Mouse (Mus musculus): ENCODE measurements around the gene Ankrd34b. TPM values are rescaled to one million over a fixed set of nuclear protein-coding genes. Genes with fewer than 3 reads are reported as not detected.
A peak's percentile ranks its signal among the peaks of the same experiment; 100 is the strongest.

Gene Ankrd34b
- total RNA-seq (2021): 10 to 100 TPM; 16.3 to 18.1 TPM
- long read RNA-seq, experiment 1, full-length matches to known transcripts: 1 of 1 reads
- long read RNA-seq, experiment 1, partial matches to known transcripts: 0 of 1 reads
- long read RNA-seq, experiment 1, other reads (novel, unspliced or antisense): 0 of 1 reads
- long read RNA-seq, experiment 2: 0 reads

- intact Hi-C loops (cut with DNase I): loop anchor here (5.0 kb wide), 1 partner anchor 69 kb away; the partner anchor contains the start of gene Msh3
- peak in 1 of 2 experiments; percentile 37 for DNase-seq (ENCODE audit: low spot score in 2 of 2)
Measured at GRCm38 (mm10) chr13:92425758-92426264, at the start of gene Ankrd34b. TSS of gene Ankrd34b (plus strand) at chr13:92425896.

- intact Hi-C loops (cut with DNase I): no loop called here
- DNase-seq (ENCODE audit: low spot score in 2 of 2): no peak
Measured at GRCm38 (mm10) chr13:92387367-92387766, 38.3 kb upstream of the Ankrd34b start.

DNA sequence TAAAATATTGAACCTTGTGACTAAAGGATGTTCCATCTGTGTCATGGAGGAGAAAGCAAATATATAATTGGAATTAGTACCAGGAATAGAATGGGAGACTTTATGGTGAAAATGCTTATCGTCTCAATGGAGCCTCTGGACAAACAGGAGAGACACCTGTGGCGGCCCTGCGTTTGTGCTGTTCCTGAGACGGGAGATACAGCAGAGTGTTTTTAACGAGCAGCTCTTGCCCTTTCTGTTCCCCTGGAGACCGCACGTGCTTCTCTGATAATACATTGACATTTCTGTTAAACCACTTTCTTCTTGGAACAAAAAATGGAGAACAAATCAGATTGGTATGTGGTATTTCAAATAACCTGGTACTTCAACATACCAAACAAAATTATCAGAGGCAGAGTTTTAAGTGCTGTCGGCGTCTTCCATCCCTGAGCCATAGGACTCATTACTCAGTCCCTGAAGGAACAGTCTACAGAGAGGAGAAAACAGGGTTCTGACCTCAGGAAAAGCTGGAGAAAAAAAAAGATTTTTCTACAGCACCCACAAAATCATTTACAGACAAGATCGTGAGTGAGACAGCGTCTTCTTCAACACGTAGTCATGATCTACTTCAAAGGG, 32.5 kb upstream of the Ankrd34b start:
- intact Hi-C loops (cut with DNase I): no loop called here
- no peak for DNase-seq (ENCODE audit: low spot score in 2 of 2)

- intact Hi-C loops (cut with DNase I): no loop called here
- DNase-seq (ENCODE audit: low spot score in 2 of 2): no peak
Measured at GRCm38 (mm10) chr13:92398491-92399384, 27.0 kb upstream of the Ankrd34b start.

GRCm38 (mm10) chr13:92402063-92402462, 23.6 kb upstream of the Ankrd34b start:
- no peak for DNase-seq (ENCODE audit: low spot score in 2 of 2)
- intact Hi-C loops (cut with DNase I): no loop called here

DNA sequence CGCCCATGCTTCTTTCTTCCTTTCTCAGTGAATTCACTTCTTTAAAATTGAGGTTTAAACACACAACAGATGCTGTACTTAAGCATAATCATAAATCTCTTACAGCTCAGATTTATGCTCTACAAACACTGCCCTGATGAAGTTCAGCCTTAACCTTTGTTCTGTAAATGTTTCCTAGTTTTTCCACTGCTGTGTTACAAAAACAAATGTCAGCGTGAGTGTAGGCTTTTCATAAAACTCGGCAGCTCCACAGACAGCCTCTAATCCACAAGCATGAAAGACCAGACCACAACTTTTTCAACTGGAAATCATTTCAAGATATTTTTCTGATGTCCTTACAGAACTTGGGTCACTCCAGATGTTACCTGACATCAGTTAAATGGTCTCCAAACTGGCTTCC, 22.2 kb upstream of the Ankrd34b start:
- intact Hi-C loops (cut with DNase I): no loop called here
- DNase-seq (ENCODE audit: low spot score in 2 of 2): no peak

- intact Hi-C loops (cut with DNase I): no loop called here
- DNase-seq (ENCODE audit: low spot score in 2 of 2): no peak
Measured at GRCm38 (mm10) chr13:92410486-92410885, 15.2 kb upstream of the Ankrd34b start.

DNA sequence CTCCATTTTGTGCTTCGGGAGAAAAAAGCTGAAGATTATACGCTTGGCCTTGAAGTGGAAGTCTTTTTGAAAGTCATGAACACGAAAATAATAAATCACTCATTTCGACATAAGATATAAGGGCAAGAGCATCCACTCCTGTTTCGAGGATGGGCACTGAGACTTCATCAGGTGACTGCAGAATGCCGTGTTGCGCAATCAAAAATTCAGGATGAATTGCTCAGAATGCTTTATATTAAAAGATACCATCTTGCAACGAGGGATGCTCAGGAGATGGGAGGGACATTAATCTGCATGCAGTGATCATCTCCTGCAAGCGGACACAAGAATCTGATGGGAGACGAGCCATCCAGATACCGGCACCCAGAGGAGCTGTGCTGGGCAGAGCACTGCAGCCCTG, 6.1 kb upstream of the Ankrd34b start:
- intact Hi-C loops (cut with DNase I): no loop called here
- no peak for DNase-seq (ENCODE audit: low spot score in 2 of 2)

DNA sequence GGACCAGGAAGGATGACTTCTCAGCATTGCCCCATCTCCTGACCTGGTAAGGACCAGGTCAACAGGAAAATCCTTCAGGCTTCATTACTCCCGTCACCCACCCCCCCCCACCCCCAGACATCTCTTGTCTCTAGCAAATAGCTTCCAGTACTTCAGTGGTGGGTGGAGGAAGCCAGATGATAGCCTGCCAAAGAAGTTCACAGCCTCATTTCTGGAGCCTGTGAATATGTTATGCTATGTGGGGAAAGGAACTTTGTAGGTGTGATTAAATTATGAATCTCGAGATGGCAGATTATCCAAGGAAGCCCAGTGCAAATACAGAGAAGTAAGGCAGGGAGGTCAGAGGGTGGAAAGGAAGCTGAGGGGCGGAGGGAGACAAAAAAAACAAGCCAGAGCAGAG, 2.0 kb upstream of the Ankrd34b start:
- no peak for DNase-seq (ENCODE audit: low spot score in 2 of 2)

GRCm38 (mm10) chr13:92426294-92427051, 777 bp downstream of the Ankrd34b start:
- peak in 1 of 2 experiments; percentile 14 for DNase-seq (ENCODE audit: low spot score in 2 of 2)
- intact Hi-C loops (cut with DNase I): loop anchor here (5.0 kb wide), 1 partner anchor 69 kb away; the partner anchor contains the start of gene Msh3

More for the DNA sequence above, 2.0 kb upstream of the Ankrd34b start:
- intact Hi-C loops (cut with DNase I): no loop called here

DNA sequence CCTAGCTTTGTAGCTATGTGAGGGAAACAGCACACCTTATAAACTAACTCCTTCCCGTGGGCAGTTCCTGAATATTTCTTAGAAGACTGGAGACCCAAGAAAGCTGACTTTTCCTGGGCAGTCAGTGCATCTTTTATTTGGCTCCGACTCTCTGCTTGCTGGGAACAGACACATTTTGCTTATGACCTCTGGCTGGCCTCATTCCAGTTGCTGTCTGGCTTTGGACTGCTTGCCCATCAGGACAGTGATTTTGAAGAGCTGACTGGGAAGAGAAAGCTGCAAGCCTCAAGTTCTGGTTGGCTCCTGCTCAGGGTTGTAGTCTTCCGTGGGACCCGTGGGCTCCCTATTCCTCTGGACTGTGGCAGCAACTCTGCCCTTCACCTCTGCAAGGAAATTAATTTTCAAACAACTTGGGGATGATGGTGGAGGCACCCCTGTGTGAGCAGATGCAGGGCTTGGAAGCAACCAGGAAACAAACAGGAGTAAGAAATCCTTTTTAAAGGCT, 1.7 kb downstream of the Ankrd34b start:
- DNase-seq (ENCODE audit: low spot score in 2 of 2): no peak
- intact Hi-C loops (cut with DNase I): loop anchor here (5.0 kb wide), 1 partner anchor 70 kb away; the partner anchor contains the start of gene Msh3

GRCm38 (mm10) chr13:92438656-92439055, 13.0 kb downstream of the Ankrd34b start:
- intact Hi-C loops (cut with DNase I): no loop called here
- DNase-seq (ENCODE audit: low spot score in 2 of 2): no peak

DNA sequence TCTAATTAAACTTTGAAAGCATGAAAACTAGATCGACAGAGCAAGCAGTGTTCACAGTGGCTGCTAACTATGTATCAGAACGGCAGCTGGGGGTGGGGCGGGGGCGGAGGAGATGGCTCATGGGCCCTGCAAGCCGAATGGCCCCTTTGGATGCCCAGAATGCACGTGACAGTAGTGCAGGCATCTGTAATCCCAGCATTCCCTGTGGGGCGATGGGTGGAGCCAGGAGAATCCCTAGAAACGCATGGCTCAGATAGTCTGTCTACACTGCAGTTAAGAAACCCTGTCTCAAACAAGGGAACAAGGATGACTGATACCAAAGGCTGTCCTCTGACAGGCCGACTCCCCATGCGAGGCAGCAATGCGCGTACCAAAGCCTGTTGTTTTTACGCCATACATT, 14.6 kb downstream of the Ankrd34b start:
- DNase-seq (ENCODE audit: low spot score in 2 of 2): no peak
- intact Hi-C loops (cut with DNase I): no loop called here

GRCm38 (mm10) chr13:92446872-92447271, 21.2 kb downstream of the Ankrd34b start:
- DNase-seq (ENCODE audit: low spot score in 2 of 2): no peak
- intact Hi-C loops (cut with DNase I): no loop called here

DNA sequence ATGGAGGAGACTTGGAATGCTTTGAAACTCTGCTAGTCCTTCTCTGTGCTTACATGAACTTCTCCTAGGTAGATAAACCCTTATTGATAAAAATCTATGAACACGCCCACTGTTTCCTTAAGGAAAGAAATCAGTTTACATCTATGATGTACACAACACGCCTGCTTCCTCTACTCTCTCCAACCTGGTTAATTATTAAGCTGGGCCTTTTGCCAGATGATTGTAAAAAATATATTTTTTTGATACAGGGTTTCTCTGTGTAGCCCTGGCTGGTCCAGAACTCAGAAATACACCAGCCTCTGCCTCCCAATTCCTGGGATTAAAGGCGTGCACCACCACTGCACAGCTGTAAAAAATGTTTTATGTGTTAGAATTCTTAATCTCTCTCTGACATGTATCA, 39.0 kb downstream of the Ankrd34b start:
- intact Hi-C loops (cut with DNase I): no loop called here
- DNase-seq (ENCODE audit: low spot score in 2 of 2): no peak

DNA sequence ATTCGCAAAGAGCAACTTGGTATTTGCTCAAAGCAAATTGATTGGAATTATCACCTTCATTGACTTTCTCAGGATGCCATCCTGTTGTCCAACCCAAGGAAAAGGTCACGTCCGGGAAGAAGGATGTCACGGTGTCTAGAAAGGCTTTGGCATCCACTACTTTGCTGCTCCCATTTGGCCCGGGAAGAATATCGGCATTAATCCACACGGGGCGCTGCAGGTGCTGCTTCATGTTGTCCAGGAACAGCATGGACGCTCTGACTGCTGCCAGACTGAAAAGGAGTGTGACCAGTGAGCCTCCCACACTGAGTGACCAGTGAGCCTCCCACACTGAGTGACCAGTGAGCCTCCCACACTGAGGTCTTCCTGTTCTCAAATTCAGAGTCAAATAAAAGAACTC, 42.2 kb downstream of the Ankrd34b start:
- intact Hi-C loops (cut with DNase I): no loop called here

DNA sequence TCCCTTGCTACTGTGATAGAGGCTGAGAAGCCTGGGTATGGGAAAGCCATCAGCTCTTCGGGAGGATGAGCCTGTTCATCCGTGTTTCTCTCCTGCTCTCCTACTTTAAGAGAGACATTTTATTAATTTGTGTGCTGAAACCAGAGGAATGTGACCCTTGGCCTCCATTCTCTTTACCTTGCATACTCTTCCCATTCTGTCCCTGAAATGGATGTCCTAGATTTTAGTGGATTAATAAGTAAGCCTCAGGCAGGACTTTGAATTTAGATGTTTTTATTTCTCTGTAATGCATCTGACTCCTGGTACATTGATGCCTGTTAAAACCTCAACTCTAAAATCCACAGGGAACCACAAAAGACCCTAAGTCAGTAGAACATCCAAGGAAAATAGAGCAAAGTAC, 43.7 kb downstream of the Ankrd34b start:
- intact Hi-C loops (cut with DNase I): no loop called here
- DNase-seq (ENCODE audit: low spot score in 2 of 2): no peak

More for the DNA sequence above, 42.2 kb downstream of the Ankrd34b start:
- DNase-seq (ENCODE audit: low spot score in 2 of 2): no peak

DNA sequence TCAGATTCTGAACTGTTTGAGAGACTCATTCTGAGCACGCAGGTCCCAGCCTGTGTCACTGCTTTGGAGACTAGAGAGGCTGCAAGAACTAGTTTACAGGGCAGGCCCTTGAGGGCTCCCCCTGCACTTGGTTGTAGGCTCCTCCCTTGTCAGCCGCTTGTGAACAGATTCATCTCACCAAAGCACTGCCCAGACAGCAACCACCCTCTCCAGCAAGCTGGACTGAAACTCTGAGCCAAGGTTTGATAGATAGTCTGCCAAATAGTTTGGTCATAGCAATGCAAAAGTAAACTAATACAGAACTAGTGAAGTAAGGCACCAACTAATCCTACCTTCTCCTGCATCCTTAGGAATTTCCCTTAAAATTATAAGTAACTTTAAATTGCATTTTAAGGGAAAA, 44.5 kb downstream of the Ankrd34b start:
- no peak for DNase-seq (ENCODE audit: low spot score in 2 of 2)
- intact Hi-C loops (cut with DNase I): no loop called here

DNA sequence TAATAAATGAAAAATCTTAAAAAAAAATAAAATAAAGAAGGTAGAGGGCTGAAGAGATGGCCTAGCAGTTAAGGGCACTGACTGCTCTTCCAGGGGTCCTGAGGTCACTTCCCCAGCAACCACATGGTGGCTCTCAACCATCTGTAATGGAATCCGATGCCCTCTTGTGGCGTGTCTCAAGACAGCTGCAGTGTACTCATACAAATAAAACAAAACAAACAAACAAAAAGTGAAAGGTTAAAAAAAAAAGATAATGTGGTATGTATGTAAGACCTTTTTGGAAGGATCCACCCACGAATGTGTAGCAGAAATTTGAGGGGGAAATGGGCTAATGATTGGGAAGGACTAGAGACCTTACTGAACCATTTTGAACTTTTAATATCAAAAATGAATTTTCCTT, 57.7 kb downstream of the Ankrd34b start:
- intact Hi-C loops (cut with DNase I): loop anchor here (2.0 to 10.0 kb wide), 2 partner anchors 129 to 579 kb away; partner anchors contain the start of genes Dhfr and Msh3
- DNase-seq (ENCODE audit: low spot score in 2 of 2): peak; percentile 33 to 57
